Mouse (Mus musculus) common myeloid progenitor, adult 5-6 weeks (primary cell): ENCODE measurements around the gene Dock2. TPM values are rescaled to one million over a fixed set of nuclear protein-coding genes. Genes with fewer than 3 reads are reported as not detected.

ENCODE experiments used
- ATAC-seq: replicated peaks from 2 replicates; pipeline ENCODE4 v1.8.0; 2016; ENCODE audit warnings: low read depth, mild to moderate bottlenecking, moderate TSS enrichment, inconsistent platforms; ENCODE audit not compliant: poor library complexity, severe bottlenecking
- total RNA-seq: library from RNA; stranded (forward); fragments of 200-1000, 187-1606 nt; gene quantifications from 2 replicates; pipeline ENCODE4 v1.2.3, GENCODE M21; 2017

The Dock2 gene
- total RNA-seq, 1 experiment from 2014 or later: 124 TPM

GRCm38 (mm10) chr11:34771221-34771986 lies 12.3 kb downstream of the Dock2 start:
- peak; percentile 84 for ATAC-seq

DNA sequence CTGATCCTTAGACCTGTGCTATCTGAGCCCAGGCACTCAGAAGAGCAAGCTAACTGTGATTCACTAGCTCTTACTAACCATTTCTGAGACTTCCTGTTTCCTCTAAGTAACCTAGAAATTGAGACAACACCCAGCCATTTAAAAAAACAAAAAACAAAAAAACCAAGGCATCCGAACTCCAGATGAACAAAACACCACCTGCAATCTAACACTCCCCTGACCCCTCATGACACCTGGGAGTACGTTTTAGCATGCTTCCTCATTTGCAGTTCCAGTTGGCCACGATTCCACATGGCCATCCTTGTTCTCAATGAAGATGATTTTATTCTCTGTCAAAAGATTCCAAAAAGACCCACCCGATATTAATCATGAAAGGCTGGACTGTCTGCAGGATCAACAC lies 13.0 kb downstream of the Dock2 start:
- ATAC-seq: no peak

GRCm38 (mm10) chr11:34769946-34770345 lies 13.7 kb downstream of the Dock2 start:
- ATAC-seq: no peak

DNA sequence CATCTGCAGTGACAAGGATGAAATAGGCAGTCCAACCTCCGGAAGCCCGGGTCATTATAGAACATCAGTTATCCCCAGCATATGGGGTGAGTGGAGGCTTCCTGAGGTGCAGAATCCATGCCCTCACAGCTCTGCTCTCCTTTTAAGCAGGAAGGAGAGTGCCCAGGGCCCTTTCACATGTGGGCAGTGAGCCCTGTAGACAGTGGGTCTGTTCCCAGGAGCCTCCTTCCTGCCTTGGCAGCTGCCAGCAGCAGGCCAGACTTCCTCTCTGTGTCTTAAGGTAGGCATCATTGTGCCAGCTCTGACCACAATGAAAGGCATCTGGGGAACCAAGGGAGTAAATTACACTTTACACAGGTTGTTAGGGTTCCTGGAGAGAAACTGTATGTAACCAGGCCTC lies 14.3 kb downstream of the Dock2 start:
- peak; percentile 31; the same call in 1 of the 2 replicates for ATAC-seq

GRCm38 (mm10) chr11:34763739-34764361 lies 19.8 kb downstream of the Dock2 start:
- no peak for ATAC-seq

DNA sequence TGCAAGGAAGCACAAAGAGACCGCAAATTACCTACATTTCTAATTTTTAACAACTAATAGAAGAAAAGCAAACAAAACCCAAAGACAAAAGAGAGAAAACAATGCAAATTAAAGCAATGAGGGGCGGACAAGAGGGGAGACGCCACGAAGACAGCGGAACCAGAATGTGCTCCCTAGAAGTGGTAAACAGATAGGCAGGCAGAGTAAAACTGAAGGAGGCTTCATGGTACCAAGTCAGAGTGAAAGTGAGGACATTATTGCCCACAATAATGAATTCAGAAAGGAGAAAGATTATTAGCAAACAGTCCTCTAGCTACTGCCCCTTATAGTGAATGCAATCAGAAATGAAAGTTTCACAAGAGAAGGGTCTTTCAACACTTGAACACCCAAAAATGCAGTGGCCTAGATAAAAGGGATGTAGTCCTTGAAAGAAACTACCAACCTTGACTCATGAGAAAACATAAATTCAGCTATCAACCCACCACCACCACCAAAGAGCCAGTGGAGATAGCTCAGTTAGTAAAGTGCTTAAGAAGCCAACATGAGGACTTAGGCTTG lies 21.0 kb downstream of the Dock2 start:
- ATAC-seq: 0 out of 2 replicates have a peak, but pooled peaks have one; percentile 29

DNA sequence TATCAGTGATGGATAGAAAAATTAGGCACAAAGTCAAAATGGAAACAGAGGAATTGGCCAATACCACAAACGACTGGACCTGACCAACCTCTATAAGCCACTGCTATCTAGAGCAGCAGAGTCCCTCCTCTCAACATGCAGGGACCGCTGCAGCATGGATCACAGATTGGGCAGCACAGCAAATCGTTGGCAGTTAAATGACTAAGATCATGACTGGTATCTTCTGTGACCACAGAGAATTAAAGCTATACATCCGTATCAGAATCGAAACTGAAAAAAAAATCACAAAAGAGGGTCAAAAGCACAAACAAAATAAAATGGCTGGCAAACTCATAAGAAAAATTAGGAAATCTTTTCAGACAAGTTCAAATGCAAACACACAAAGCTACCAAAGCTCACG lies 21.6 kb downstream of the Dock2 start:
- 0 out of 2 replicates have a peak, but pooled peaks have one; percentile 39 for ATAC-seq

DNA sequence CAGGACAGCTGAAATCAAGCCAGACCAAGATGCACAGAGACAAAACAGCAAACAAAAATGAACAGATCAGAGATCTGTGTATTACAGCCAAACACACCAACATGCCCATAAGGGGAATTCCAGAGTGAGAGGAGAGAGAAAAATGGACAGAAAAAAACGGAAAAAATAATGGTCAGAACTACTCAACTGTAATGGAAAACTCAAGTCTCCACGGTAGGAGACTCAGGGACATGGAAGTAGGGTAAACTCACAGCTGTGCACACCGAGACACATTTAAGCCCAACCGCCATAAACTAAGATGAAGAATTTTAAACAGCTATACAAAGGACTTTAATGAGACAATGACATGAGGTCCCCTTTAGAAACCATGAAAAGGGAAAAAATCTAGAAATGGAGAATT lies 24.1 kb downstream of the Dock2 start:
- no peak for ATAC-seq

GRCm38 (mm10) chr11:34741081-34741480 lies 42.6 kb downstream of the Dock2 start:
- ATAC-seq: no peak

DNA sequence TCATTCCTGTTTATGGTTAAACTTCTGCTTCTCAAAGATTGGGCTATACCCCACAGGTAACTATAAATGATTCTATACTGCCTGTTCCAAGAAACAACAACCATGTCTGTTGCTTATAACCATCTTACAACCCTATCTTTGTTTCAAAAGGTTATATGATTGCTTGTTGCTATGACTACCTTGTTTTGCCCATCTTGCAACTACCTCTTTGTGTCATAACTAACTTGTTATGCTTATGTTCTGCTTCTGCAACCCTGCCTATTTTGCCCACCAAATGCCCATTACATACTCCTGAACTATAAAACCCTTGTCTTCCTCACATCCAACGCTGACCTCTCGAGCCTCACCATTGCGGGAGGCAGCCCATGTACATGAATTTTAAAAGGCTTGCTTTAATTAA lies 43.9 kb downstream of the Dock2 start:
- ATAC-seq: no peak

- ATAC-seq: no peak
These were observed 44.7 kb downstream of the Dock2 start for GRCm38 (mm10) chr11:34738945-34739344.

DNA sequence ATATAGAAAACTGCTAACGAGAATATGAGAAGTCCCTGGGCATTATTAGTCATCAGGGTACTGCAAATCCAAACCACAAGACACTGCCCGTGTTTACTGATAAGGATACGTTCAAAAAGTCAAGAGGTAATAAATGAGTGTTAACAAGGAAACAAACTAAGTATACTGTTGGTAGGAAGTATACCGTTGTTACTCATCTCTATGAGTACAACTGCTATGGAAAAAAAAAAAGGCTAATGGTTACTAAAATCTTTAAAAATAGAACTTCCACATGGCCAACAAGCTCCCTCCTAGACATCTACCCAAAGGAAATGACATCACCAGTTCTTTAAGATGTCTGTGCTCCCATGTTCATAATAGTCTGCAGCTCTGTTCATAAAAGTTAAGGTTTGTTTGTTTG lies 46.5 kb downstream of the Dock2 start:
- peak; percentile 83 for ATAC-seq

GRCm38 (mm10) chr11:34734033-34734432 lies 49.7 kb downstream of the Dock2 start:
- ATAC-seq: no peak

- 0 out of 2 replicates have a peak, but pooled peaks have one; percentile 31 for ATAC-seq
These were observed 56.2 kb downstream of the Dock2 start for GRCm38 (mm10) chr11:34727467-34727866.

DNA sequence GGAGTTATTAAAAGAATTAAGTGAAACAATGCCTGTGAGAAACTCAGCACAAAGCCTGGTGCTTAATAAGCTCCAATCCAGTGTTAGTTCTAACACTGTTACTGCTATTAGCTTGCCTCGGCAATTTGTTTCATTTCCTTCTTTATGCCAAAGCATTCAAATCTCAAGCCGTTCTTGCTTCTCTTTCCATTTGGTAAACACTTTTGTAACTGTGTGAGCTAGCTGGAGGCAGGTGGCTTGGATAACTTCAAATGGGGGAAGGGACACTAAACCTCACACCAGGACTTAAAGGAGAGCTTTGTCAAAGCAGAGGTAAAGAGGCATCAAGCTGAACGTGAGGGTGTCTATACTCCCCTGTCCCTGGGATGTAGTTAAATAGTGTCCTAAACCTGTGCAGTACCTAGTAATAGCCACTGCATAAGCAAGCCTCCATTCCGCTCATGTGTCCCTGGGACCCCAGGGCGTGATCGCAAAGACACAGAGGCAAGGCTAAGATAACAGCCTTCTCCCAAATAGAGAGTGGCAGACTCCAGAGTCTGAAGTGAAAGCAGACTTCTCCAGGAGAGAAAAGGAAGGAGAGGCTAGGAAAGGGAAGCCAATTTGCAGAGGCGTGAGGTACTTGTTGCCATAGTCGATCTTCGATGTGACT lies 56.9 kb downstream of the Dock2 start:
- ATAC-seq: no peak

- no peak for ATAC-seq
These were observed 70.3 kb downstream of the Dock2 start for GRCm38 (mm10) chr11:34713360-34713759.

GRCm38 (mm10) chr11:34708278-34708677 lies 75.4 kb downstream of the Dock2 start:
- no peak for ATAC-seq

GRCm38 (mm10) chr11:34707360-34707759 lies 76.3 kb downstream of the Dock2 start:
- ATAC-seq: peak; percentile 77

DNA sequence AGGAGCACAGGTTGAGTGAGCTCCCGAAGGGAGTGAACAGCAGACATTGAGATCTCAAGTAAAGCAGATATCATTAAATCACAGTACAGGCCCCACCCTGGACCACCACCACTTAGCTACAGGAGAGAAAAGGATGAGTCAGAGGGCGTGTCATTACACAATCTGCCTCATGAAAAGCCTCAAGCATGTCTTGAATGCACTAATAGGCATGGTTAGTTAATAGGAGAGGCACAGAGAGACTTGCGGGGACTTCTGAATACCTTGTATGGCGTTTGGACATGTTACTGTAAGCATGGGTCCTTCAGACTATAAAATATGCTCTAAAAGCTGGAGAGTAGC lies 78.6 kb downstream of the Dock2 start:
- no peak for ATAC-seq

DNA sequence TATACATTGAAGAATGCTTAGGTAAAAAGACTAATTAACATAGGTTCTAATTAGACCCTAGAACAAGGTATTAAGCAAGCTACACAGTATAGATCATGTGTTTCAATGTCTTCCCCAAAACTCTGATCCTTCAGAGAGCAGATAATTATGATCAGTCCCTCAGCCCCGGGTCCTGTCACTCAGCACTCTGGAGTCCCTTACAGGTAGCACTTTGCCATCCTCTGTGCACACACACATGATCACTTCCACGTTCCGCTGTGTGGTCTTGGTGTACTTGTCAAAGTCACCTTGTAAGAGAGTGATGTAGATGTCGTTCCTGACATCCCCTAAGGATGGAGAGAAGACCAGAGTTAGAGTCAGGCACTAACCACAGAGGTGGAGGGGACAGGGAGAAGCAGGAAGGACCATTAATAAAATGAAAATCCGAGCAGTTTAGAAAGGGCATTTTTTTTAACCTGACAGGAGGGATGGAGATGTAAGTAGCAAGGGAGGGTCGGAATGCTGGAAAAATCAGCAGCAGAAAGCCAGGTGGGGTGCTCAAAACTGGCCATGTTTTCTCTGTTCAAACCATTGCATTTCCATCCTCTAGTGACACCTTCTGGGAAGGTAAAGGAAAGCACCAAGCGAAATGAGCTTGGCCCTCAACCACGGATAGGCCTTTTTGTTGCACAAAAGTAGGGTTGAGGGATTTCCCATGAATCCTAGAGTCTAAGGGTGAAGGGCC lies 79.1 kb downstream of the Dock2 start:
- ATAC-seq: no peak
